Mouse (Mus musculus) cerebellum, adult 9-11 months (tissue): ENCODE data around the gene St3gal3.
A peak's percentile ranks its signal among the peaks of the same experiment; 100 is the strongest.

Source experiments
- DNase-seq: peaks from one replicate; pipeline ENCODE4 v3.0.0; 2022

Gene St3gal3

DNA sequence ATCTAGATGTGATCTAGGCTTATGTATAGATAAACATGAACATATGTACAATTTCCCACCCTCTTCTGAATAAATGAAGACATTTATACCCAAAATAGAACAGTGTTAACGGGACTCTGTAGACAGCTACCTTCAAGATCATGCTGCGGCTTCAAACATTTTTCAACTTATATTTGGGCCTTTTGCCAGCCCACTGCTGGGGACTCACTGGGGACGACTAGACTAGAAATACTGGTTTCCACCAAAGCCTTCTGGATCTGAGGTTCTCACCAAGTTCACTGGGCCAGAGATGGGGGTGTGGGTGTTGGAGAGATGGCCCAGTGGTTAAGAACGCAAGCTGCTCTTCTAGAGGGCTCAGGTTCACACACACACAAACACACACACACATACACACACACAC lies 49.7 kb downstream of the St3gal3 start:
- no peak for DNase-seq

GRCm38 (mm10) chr4:118083217-118083951 lies 51.3 kb downstream of the St3gal3 start:
- peak; percentile 88 for DNase-seq

GRCm38 (mm10) chr4:118081608-118082331 lies 52.9 kb downstream of the St3gal3 start:
- no peak for DNase-seq

- no peak for DNase-seq
Measured at GRCm38 (mm10) chr4:118080481-118080880, 54.2 kb downstream of the St3gal3 start.

- DNase-seq: no peak
Measured at GRCm38 (mm10) chr4:118079195-118079594, 55.5 kb downstream of the St3gal3 start.

DNA sequence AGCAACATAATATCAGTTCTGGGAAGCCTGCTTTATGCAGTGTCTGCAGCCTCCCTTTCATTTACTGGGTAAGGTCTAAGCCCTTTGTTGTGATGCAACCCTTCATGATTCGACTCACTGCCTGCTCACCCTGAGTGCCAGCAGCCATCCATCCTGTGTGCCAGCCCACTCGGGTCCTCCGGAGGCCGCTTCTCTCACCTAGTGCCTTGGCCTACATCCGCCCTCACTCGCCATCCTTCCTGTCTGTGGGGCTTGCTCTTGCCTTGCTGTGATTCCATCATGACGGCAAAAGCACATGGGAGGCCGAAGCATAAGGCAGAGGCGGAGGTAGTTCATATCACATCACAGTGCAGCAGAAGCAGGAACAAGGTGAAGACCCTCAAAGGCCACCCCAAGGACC lies 56.1 kb downstream of the St3gal3 start:
- no peak for DNase-seq

DNA sequence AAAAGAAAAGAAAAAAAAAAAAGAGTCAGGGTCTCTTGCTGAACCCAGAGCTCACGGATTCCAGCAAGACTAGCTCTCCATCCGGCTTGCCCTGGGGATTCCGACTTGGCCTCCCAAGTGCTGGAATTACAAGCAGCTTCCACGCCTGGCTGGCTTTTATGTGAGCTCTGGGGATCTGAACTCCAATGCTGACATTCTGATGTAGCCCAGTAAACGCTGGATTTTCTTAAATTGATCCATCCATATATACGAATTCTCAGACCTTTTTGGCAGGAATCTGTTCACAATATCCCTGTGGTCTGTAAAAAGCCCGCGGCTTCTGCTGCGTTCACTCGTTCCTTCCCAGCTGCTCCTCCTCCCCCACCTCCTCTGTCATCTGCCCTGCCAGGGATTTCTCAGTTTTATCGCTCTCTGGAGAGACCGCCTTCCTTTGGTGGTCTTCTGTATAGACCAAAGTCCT lies 57.4 kb downstream of the St3gal3 start:
- DNase-seq: no peak

DNA sequence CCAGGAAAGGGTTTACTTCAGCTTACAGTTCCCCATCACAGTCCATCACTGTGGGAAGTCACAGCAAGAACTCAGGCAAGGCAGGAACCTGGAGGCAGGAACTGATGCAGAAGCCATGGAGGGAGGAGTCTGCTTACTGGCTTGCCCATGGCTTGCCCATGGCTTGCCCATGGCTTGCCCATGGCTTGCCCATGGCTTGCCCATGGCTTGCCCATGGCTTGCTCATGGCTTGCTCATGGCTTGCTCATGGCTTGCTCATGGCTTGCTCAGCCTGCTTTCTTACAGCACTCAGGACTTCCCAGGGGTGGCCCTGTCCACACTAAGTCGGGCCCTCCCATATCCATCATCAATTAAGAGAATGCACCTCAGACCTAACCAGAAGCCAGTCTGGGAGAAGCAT lies 58.1 kb downstream of the St3gal3 start:
- DNase-seq: no peak

GRCm38 (mm10) chr4:118075343-118075742 lies 59.4 kb downstream of the St3gal3 start:
- DNase-seq: no peak

- DNase-seq: no peak
Measured at GRCm38 (mm10) chr4:118074236-118074635, 60.5 kb downstream of the St3gal3 start.

DNA sequence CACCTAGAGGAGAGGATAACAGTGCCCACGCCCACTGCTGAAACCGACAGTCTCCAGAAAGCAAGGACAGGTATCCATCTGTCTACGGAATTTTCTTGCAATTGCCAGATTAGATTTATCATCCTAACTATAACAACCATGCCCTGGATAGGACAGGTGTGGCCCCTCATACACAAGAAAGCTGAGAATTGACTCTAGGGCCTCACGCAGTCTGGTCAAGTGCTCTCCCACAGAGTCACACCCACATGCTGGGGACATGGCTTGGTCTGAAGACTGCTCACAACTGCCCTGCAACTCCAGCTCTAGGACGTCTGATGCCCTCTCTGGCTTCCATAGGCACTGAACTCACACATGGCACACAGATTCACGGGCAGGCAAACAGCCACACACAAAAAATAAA lies 61.6 kb downstream of the St3gal3 start:
- DNase-seq: no peak

GRCm38 (mm10) chr4:118071891-118072290 lies 62.8 kb downstream of the St3gal3 start:
- DNase-seq: no peak

DNA sequence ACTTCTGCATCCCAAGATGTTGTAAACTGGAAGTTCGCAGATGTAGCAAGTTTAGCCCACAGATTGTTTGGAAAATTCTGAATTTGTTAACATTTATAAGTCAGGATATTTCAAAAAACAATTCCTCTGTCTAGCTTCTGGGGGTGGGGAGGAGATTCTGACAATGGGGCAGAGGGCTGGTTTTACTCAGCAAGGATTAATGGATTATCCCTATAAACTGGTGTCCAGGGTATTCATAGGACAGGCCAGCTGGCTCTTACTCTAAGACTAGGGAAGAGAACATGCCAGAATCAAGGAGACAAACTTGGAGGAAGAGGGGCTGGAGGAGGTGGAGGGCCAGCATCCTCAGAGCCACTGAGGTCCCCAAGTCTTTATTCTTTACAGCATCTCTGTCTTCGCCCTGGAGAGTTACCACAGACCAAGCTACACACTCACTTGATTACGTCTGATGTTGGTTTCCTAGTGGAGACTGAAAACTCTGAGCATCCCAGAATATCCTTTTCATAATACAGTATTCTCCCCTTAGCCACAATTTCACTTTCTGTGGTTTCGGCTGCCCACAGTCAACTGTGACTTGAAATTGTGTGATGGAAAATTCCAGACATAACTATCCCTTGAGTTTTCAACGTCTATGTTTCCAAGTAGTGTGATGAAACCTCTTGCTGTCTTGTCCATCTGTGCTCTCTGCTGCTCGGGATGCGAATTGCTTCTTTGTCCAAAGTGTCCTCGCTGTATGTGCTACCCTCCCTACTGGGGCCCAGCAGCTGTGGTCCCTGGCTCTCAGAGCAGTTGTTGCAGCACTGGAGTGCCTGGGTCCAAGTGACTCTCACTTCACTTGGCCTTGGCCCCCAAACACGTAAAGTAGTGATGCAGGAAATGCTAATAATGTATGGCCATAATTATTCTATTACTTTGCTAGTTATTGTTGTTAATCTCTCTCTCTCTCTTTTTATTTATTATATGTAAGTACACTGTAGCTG lies 64.2 kb downstream of the St3gal3 start:
- DNase-seq: no peak

DNA sequence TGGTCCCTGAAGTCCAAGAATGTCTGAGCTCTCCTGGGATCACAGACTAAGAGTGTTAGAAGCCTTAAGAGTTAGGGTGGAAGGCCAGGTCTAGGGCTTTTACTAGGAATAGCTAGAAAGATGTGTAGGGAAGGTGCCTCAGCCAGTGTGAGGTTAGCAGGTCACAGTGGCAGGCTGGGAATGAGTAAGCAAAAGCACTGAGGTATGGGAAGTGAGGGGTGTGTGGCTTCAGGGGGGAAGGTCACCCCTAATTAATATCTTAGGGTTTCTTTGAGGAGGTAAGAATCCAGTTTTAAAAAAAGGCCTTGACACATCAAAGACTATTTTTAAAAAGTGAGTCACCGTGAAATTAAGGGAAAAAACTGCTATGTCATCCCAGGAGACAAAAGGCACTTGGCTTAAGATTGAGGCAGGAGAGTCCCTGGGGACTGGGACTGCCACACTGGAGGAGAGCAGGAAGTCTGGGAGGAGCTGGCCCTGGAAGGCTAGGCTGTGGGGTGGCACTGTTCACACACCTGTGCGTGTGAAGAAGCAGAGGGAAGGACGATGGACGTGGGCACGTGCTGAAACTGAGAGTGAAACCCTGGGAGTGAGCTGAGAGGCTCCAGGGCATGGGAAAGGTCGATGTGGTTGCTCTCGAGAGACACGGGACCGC lies 72.8 kb downstream of the St3gal3 start:
- DNase-seq: no peak

DNA sequence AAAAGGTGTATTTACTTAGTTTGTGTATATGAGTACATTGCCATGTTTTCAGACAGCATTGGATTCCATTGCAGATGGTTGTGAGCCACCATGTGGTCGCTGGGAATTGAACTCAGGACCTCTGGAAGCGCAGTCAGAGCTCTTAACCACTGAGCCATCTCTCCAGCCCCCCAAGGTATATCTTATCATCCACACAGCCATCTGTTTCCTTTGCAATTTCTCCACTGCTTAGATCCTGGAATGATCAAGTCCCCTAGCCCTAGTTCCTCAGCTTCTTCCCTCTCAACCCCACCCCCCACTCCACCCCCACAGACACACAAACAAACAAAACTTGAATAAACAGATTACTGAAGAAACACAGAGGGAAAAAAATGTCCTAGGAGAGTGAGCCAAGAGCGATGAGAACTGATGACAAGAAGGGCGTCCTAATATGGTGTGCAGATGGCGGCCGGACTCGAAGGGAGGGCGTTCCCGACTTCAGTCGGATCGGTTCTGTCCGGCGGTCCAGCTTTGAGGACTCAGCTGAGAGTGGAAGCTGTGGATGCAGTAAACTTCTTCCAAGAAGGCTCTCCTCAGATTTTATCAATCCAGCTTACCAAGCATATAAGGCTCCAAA lies 73.7 kb downstream of the St3gal3 start:
- no peak for DNase-seq

DNA sequence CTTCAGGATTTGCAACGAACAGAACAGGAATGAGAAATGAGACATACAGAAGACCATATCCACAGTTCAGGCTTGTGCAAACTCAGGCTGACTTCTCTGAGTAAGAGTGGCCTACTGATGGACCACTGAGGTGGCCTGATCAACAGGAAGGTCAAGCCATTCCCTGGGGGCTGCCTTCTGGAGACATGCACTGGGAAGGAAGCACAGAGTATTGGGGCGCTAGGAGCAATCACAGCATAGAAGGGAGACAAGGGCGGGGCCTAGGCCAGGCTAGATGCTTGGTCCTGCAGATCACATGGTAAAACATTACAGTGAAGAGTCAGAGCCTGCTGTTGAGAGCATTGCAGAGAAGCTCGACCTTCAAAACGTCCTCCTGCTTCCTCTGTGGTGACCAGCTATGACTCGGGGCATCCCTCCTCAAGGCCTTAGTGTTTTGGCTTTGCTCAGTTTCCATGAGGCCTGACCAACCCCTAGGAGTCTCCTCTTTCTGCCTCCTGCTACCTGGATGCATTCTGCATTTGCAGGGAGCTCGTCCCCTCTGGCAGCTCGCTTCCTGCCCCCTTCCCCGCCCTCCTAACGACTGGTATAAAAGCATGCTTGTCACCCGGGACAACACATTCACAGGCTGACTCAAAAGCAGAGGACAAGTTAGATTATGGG lies 74.8 kb downstream of the St3gal3 start:
- DNase-seq: no peak

DNA sequence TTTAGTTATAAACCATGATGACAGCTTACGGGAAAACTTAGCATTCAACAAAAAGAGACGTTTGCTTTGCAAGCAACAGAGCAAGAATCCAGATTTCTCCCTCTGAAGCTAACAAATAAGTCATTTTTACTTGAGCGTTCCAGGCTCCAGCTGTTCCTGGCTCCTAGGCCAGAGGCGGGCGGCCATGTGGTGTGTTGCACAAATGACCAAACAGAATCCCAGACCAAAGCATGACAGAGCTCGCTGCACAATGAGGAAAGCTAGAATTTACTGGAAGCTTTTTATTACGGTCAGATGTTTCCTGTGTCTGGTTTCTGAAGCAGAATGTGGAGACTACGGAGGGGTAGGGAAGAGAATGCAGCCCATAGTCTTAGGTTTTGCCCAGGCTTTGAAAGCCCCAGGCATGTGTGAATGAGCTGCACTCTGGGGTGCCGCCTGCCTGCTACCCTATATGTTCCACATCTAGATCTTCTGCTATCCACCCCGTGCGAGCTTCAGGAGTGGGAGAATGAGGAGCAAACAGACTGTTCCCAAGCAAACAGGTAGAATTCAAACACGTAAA lies 76.5 kb downstream of the St3gal3 start:
- DNase-seq: no peak

GRCm38 (mm10) chr4:118057076-118057475 lies 77.6 kb downstream of the St3gal3 start:
- no peak for DNase-seq

GRCm38 (mm10) chr4:118054615-118055014 lies 80.1 kb downstream of the St3gal3 start:
- no peak for DNase-seq

DNA sequence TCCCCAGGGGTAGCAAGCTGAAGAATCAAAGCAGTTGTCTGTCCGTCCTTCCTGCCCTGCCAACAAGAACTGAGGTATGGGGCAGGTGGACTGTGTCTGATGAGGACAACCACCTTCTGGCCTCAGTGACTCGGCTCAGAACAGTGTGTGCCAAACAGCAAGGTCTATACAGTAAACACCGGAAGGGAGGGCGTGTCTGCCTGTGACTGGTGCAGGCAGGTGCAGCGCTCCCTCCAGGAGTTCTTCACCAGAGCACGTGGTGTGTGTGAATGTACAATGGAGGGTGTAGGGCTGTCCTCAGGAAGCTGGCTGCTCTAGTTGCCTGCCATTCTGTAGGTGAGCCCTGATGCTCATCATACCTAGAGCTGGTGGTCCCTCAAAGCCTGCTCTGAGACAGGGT lies 80.8 kb downstream of the St3gal3 start:
- DNase-seq: no peak

DNA sequence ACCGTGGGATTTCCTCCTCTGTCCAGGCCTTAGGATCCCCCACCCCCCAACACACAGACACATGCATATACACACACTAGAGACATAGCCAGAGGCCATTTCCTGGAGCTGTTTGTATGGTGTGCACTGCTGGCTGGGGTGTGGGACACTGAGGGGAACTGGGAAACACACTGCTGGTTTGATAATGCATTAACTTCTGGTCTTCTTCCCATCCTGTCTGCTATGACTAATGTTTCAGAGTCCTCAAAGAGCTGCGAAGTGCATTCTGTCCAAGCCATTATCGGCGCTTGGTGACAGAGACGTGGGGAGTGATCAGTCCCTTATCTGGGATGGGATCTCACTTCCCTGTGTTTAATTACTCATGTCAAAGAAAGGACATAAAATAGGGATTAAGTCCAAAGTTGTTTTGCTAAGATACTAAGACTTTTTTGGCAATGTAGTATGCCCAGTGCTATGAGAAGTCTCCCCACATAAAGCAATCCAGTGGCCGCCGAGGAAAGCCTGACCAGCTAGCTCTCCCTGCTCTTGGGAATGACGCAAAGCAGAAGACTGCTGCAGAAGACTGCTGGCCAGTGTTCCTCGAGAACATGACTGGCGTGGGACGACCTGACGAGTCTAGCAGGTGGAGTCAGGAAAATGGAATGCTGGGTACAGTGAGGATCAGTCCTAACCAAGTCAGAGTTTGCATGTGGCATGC lies 85.0 kb downstream of the St3gal3 start:
- DNase-seq: no peak
